Mouse (Mus musculus): Measurements from ENCODE around the gene Fas. TPM values are rescaled to one million over a fixed set of nuclear protein-coding genes. Genes with fewer than 3 reads are reported as not detected.

Fas gene
- polyA plus RNA-seq, 1 experiment: 4.7 TPM

GRCm38 (mm10) chr19:34273073-34273472, 17.4 kb upstream of the Fas start:
- WGBS: 100% methylated on average over 1 of the region's 1 CpGs
- DNase-seq (ENCODE audit: low read depth, low spot score): no peak

- DNase-seq (ENCODE audit: low read depth, low spot score): no peak
- 69% methylated on average over 3 of the region's 3 CpGs for WGBS
Measured at GRCm38 (mm10) chr19:34278078-34278477, 12.4 kb upstream of the Fas start.

- 61% methylated on average over 6 of the region's 6 CpGs for WGBS
- DNase-seq (ENCODE audit: low read depth, low spot score): no peak
Measured at GRCm38 (mm10) chr19:34283614-34284013, 6.9 kb upstream of the Fas start.

- DNase-seq (ENCODE audit: low read depth, low spot score): no peak
- WGBS: 34% methylated on average over 10 of the region's 10 CpGs
Measured at GRCm38 (mm10) chr19:34284383-34284782, 6.1 kb upstream of the Fas start.

- WGBS: 43% methylated on average over 2 of the region's 2 CpGs
- DNase-seq (ENCODE audit: low read depth, low spot score): no peak
Measured at GRCm38 (mm10) chr19:34284826-34285225, 5.6 kb upstream of the Fas start.

GRCm38 (mm10) chr19:34287221-34287620, 3.2 kb upstream of the Fas start:
- DNase-seq (ENCODE audit: low read depth, low spot score): no peak

- DNase-seq (ENCODE audit: low read depth, low spot score): no peak
- 69% methylated on average over 13 of the region's 13 CpGs for WGBS
Measured at GRCm38 (mm10) chr19:34287656-34288415, 2.6 kb upstream of the Fas start.

- DNase-seq (ENCODE audit: low read depth, low spot score): no peak
- WGBS: 88% methylated on average over 1 of the region's 1 CpGs
Measured at GRCm38 (mm10) chr19:34288696-34289095, 1.8 kb upstream of the Fas start.

- WGBS: 3% methylated on average over 15 of the region's 15 CpGs
- DNase-seq (ENCODE audit: low read depth, low spot score): no peak
Measured at GRCm38 (mm10) chr19:34290872-34291341, 441 bp downstream of the Fas start.

- WGBS: 9% methylated on average over 8 of the region's 8 CpGs
- no peak for DNase-seq (ENCODE audit: low read depth, low spot score)
Measured at GRCm38 (mm10) chr19:34291379-34291778, 913 bp downstream of the Fas start.

GRCm38 (mm10) chr19:34291956-34292355, 1.5 kb downstream of the Fas start:
- no peak for DNase-seq (ENCODE audit: low read depth, low spot score)
- WGBS: 61% methylated on average over 5 of the region's 5 CpGs

- WGBS: 79% methylated on average over 2 of the region's 2 CpGs
- DNase-seq (ENCODE audit: low read depth, low spot score): no peak
Measured at GRCm38 (mm10) chr19:34292701-34293100, 2.2 kb downstream of the Fas start.

GRCm38 (mm10) chr19:34293376-34293947, 3.0 kb downstream of the Fas start:
- WGBS: 79% methylated on average over 3 of the region's 3 CpGs
- no peak for DNase-seq (ENCODE audit: low read depth, low spot score)

GRCm38 (mm10) chr19:34295442-34295841, 5.0 kb downstream of the Fas start:
- DNase-seq (ENCODE audit: low read depth, low spot score): no peak
- WGBS: 73% methylated on average over 6 of the region's 6 CpGs

- WGBS: 67% methylated on average over 1 of the region's 1 CpGs
- no peak for DNase-seq (ENCODE audit: low read depth, low spot score)
Measured at GRCm38 (mm10) chr19:34298531-34298930, 8.1 kb downstream of the Fas start.

- WGBS: 69% methylated on average over 4 of the region's 4 CpGs
- no peak for DNase-seq (ENCODE audit: low read depth, low spot score)
Measured at GRCm38 (mm10) chr19:34299229-34299628, 8.8 kb downstream of the Fas start.

- DNase-seq (ENCODE audit: low read depth, low spot score): no peak
- 79% methylated on average over 2 of the region's 2 CpGs for WGBS
Measured at GRCm38 (mm10) chr19:34300430-34300829, 10.0 kb downstream of the Fas start.

GRCm38 (mm10) chr19:34304917-34305316, 14.5 kb downstream of the Fas start:
- no peak for DNase-seq (ENCODE audit: low read depth, low spot score)

- no peak for DNase-seq (ENCODE audit: low read depth, low spot score)
- 76% methylated on average over 6 of the region's 6 CpGs for WGBS
Measured at GRCm38 (mm10) chr19:34306794-34307193, 16.3 kb downstream of the Fas start.

GRCm38 (mm10) chr19:34312151-34312728, 21.8 kb downstream of the Fas start:
- 52% methylated on average over 5 of the region's 5 CpGs for WGBS
- DNase-seq (ENCODE audit: low read depth, low spot score): no peak

- no peak for DNase-seq (ENCODE audit: low read depth, low spot score)
- WGBS: 49% methylated on average over 3 of the region's 3 CpGs
Measured at GRCm38 (mm10) chr19:34328051-34328450, 37.6 kb downstream of the Fas start.
